Mouse (Mus musculus): ENCODE measurements at regions not wholly inside any gene's neighbourhood (a gene's known extent, or its start where the extent isn't known, plus 50 kb on each side); places are given as distances from the start of the nearest gene placed in this dataset.

GRCm38 (mm10) chr13:46058862-46059261, 94.1 kb upstream of the Atxn1 start:
- H3K36me3 ChIP-seq: no peaks in the 10 kb centered on the region
- ATAC-seq (ENCODE audit: insufficient number of reproducible peaks, insufficient read depth, low FRiP score, low TSS enrichment): no peak
- no peak overlapping the region for H3K9ac ChIP-seq
- no peaks in the 10 kb centered on the region for H3K27me3 ChIP-seq
- H3K4me2 ChIP-seq (replicated peaks): no peak overlapping the region
- WGBS: 52% methylated on average over 7 of the region's 7 CpGs
- no peak overlapping the region for H3K27ac ChIP-seq
- no peak overlapping the region for H3K4me3 ChIP-seq
- H3K4me1 ChIP-seq: no peaks in the 10 kb centered on the region
- H3K9me3 ChIP-seq: no peaks in the 10 kb centered on the region

GRCm38 (mm10) chr13:46058341-46058740, 93.5 kb upstream of the Atxn1 start:
- ATAC-seq (ENCODE audit: insufficient number of reproducible peaks, insufficient read depth, low FRiP score, low TSS enrichment): no peak
- Histone ChIP-seq H3K27me3 (no peaks in the 10 kb centered on the region), H3K4me1 (no peaks in the 10 kb centered on the region), H3K36me3 (no peaks in the 10 kb centered on the region), H3K4me3 (no peak overlapping the region), H3K27ac (no peak overlapping the region), H3K9ac (no peak overlapping the region), H3K9me3 (no peaks in the 10 kb centered on the region), H3K4me2 (replicated peaks) (no peak overlapping the region)
- WGBS: 89% methylated on average over 3 of the region's 3 CpGs

- Histone ChIP-seq H3K4me2 (replicated peaks) (no peak overlapping the region), H3K4me3 (no peak overlapping the region), H3K36me3 (no peaks in the 10 kb centered on the region), H3K27ac (no peak overlapping the region), H3K4me1 (no peaks in the 10 kb centered on the region), H3K9me3 (no peaks in the 10 kb centered on the region), H3K27me3 (no peaks in the 10 kb centered on the region), H3K9ac (no peak overlapping the region)
- no peak for ATAC-seq (ENCODE audit: insufficient number of reproducible peaks, insufficient read depth, low FRiP score, low TSS enrichment)
- 82% methylated on average over 3 of the region's 3 CpGs for WGBS
Observed at GRCm38 (mm10) chr13:46055410-46055809, 90.6 kb upstream of the Atxn1 start.

GRCm38 (mm10) chr13:46043568-46043967, 78.8 kb upstream of the Atxn1 start:
- no peaks in the 10 kb centered on the region for H3K27me3 ChIP-seq
- H3K9me3 ChIP-seq: no peaks in the 10 kb centered on the region
- no peak overlapping the region for H3K4me3 ChIP-seq
- ATAC-seq (ENCODE audit: insufficient number of reproducible peaks, insufficient read depth, low FRiP score, low TSS enrichment): no peak
- H3K4me1 ChIP-seq: no peaks in the 10 kb centered on the region
- H3K36me3 ChIP-seq: no peaks in the 10 kb centered on the region
- no peak overlapping the region for H3K27ac ChIP-seq
- H3K4me2 ChIP-seq (replicated peaks): no peak overlapping the region
- WGBS: 75% methylated on average over 12 of the region's 12 CpGs
- H3K9ac ChIP-seq: no peak overlapping the region

- WGBS: 56% methylated on average over 10 of the region's 10 CpGs
- H3K4me1 ChIP-seq: no peaks in the 10 kb centered on the region
- H3K27ac ChIP-seq: no peak overlapping the region
- no peaks in the 10 kb centered on the region for H3K27me3 ChIP-seq
- no peak overlapping the region for H3K4me3 ChIP-seq
- H3K9ac ChIP-seq: no peak overlapping the region
- H3K4me2 ChIP-seq (replicated peaks): no peak overlapping the region
- ATAC-seq (ENCODE audit: insufficient number of reproducible peaks, insufficient read depth, low FRiP score, low TSS enrichment): no peak
- no peaks in the 10 kb centered on the region for H3K9me3 ChIP-seq
- no peaks in the 10 kb centered on the region for H3K36me3 ChIP-seq
Observed at GRCm38 (mm10) chr13:46043016-46043415, 78.2 kb upstream of the Atxn1 start.

GRCm38 (mm10) chr13:46042224-46042623, 77.4 kb upstream of the Atxn1 start:
- Histone ChIP-seq H3K36me3 (no peaks in the 10 kb centered on the region), H3K4me3 (no peak overlapping the region), H3K27me3 (no peaks in the 10 kb centered on the region), H3K9me3 (no peaks in the 10 kb centered on the region), H3K9ac (no peak overlapping the region), H3K4me2 (replicated peaks) (no peak overlapping the region), H3K27ac (no peak overlapping the region), H3K4me1 (no peaks in the 10 kb centered on the region)
- ATAC-seq (ENCODE audit: insufficient number of reproducible peaks, insufficient read depth, low FRiP score, low TSS enrichment): no peak
- WGBS: 75% methylated on average over 8 of the region's 8 CpGs

GRCm38 (mm10) chr13:46041475-46041874, 76.7 kb upstream of the Atxn1 start:
- 77% methylated on average over 4 of the region's 4 CpGs for WGBS
- Histone ChIP-seq H3K36me3 (no peaks in the 10 kb centered on the region), H3K4me1 (no peaks in the 10 kb centered on the region), H3K4me2 (replicated peaks) (no peak overlapping the region), H3K9me3 (no peaks in the 10 kb centered on the region), H3K9ac (no peak overlapping the region), H3K4me3 (no peak overlapping the region), H3K27ac (no peak overlapping the region), H3K27me3 (no peaks in the 10 kb centered on the region)
- no peak for ATAC-seq (ENCODE audit: insufficient number of reproducible peaks, insufficient read depth, low FRiP score, low TSS enrichment)

DNA sequence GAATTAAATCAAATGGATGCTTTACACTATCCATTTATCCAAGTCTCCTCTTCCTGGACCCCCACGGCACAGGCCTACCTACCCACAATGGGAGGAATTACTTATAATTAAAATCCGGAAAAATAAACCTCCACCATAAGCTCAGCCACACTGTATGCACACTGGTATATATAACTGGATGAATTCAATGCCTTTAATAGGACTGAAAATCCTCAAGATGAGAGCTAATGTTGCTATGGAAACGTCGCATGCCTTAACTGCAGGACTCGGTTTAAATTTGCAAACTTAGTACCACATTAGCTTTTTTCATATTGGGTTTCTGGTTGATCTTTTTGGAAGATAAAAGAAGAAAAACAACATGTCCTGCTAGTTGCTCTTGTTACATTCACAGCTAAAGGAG, 75.3 kb upstream of the Atxn1 start:
- Histone ChIP-seq H3K4me3 (no peak overlapping the region), H3K4me1 (no peaks in the 10 kb centered on the region), H3K4me2 (replicated peaks) (no peak overlapping the region), H3K9me3 (no peaks in the 10 kb centered on the region), H3K36me3 (no peaks in the 10 kb centered on the region), H3K27me3 (no peaks in the 10 kb centered on the region), H3K9ac (no peak overlapping the region), H3K27ac (no peak overlapping the region)
- 90% methylated on average over 5 of the region's 5 CpGs for WGBS
- ATAC-seq (ENCODE audit: insufficient number of reproducible peaks, insufficient read depth, low FRiP score, low TSS enrichment): no peak

DNA sequence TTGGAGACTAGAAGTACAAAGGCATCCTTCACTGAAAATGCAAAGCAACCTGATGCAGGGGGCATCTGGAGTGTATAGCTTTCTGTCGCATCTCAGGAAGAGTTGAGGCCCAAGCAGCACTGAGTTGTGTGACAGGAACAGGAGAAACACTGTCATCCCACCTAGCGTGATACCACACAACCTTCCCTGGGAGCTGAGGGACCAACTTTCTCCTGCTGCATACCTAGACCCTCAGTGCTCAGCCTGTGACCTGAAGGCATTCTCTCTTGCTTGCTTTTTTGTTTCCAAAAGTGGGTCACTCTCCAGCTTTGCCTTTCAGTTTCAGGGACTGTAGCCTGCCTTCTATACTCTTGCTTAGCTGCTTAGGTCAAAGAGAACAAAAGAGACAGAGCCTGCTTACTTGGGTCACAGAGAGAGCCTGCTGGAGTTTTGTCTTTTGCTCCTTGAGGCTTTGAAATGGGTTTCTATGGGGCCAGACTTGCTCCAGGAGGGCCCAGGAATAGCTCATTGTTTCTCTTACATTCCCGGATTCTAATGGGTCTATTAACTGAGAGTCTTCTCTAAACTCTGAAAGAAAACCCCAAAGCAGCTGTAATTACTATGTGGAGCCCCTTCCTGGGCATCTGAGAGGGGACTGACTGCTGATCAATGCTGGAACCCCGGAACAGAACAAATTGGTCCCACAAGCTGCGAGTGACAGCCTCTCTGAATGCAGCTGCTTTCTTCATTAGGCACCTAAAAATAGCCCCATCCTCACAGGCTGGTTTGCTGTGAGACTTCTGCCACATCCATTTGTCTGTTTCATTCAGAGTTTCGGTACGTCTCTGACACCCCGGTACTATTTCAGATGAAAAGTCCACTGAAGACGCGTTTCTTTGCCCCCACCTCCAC, 73.9 kb upstream of the Atxn1 start:
- H3K9me3 ChIP-seq: no peaks in the 10 kb centered on the region
- no peaks in the 10 kb centered on the region for H3K4me1 ChIP-seq
- ATAC-seq (ENCODE audit: insufficient number of reproducible peaks, insufficient read depth, low FRiP score, low TSS enrichment): no peak
- 49% methylated on average over 10 of the region's 10 CpGs for WGBS
- no peak overlapping the region for H3K9ac ChIP-seq
- H3K4me3 ChIP-seq: no peak overlapping the region
- no peak overlapping the region for H3K27ac ChIP-seq
- H3K36me3 ChIP-seq: no peaks in the 10 kb centered on the region
- no peak overlapping the region for H3K4me2 ChIP-seq (replicated peaks)
- no peaks in the 10 kb centered on the region for H3K27me3 ChIP-seq

- Histone ChIP-seq H3K36me3 (no peaks in the 10 kb centered on the region), H3K27me3 (no peaks in the 10 kb centered on the region), H3K4me2 (replicated peaks) (no peak overlapping the region), H3K9ac (no peak overlapping the region), H3K4me1 (no peaks in the 10 kb centered on the region), H3K27ac (no peak overlapping the region), H3K4me3 (no peak overlapping the region), H3K9me3 (no peaks in the 10 kb centered on the region)
- 78% methylated on average over 2 of the region's 2 CpGs for WGBS
- no peak for ATAC-seq (ENCODE audit: insufficient number of reproducible peaks, insufficient read depth, low FRiP score, low TSS enrichment)
Observed at GRCm38 (mm10) chr13:46032281-46032680, 67.5 kb upstream of the Atxn1 start.

- H3K27me3 ChIP-seq: no peaks in the 10 kb centered on the region
- no peak for ATAC-seq (ENCODE audit: insufficient number of reproducible peaks, insufficient read depth, low FRiP score, low TSS enrichment)
- no peaks in the 10 kb centered on the region for H3K36me3 ChIP-seq
- H3K27ac ChIP-seq: no peak overlapping the region
- no peak overlapping the region for H3K4me2 ChIP-seq (replicated peaks)
- H3K9ac ChIP-seq: no peak overlapping the region
- H3K4me3 ChIP-seq: no peak overlapping the region
- WGBS: 31% methylated on average over 2 of the region's 2 CpGs
- H3K4me1 ChIP-seq: peaks cover 8% of the 10 kb centered on the region; the same call in 1 of the 2 replicates
- H3K9me3 ChIP-seq: no peaks in the 10 kb centered on the region
Observed at GRCm38 (mm10) chr13:46026018-46026417, 61.2 kb upstream of the Atxn1 start.

- ATAC-seq (ENCODE audit: insufficient number of reproducible peaks, insufficient read depth, low FRiP score, low TSS enrichment): no peak
- no peaks in the 10 kb centered on the region for H3K27me3 ChIP-seq
- H3K4me3 ChIP-seq: no peak overlapping the region
- no peak overlapping the region for H3K27ac ChIP-seq
- no peak overlapping the region for H3K4me2 ChIP-seq (replicated peaks)
- WGBS: 75% methylated on average over 5 of the region's 5 CpGs
- no peak overlapping the region for H3K9ac ChIP-seq
- H3K4me1 ChIP-seq: peaks cover 23% of the 10 kb centered on the region
- H3K36me3 ChIP-seq: no peaks in the 10 kb centered on the region
- no peaks in the 10 kb centered on the region for H3K9me3 ChIP-seq
Observed at GRCm38 (mm10) chr13:46023630-46024041, 58.8 kb upstream of the Atxn1 start.
